Mouse (Mus musculus) kidney, adult 8-10 months (tissue): Measurements from ENCODE around the gene Tipin.

Source experiments
- DNase-seq, 2 experiments: peaks; one replicate each; pipeline ENCODE4 v3.0.0; 2022

Tipin gene

DNA sequence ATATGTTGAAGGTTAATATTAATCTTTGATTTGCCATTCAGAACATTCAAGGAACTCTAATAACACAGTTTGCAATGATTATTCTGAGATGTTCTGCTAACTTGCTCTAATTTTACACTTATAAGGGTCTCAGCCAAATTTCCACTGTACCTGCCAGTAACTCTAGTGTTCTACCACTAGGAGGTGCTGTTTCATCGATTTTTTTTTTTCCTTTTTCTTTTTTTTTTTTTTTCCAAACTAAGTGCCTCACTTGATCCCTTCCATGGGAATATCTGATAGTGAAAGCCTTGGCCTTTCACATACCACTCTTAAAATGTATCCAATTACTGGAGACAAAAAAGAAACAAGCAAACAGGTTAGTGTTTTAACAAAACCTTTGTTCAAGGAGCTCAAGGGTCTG is 66.0 kb downstream of the Tipin start:
- no peak for DNase-seq

DNA sequence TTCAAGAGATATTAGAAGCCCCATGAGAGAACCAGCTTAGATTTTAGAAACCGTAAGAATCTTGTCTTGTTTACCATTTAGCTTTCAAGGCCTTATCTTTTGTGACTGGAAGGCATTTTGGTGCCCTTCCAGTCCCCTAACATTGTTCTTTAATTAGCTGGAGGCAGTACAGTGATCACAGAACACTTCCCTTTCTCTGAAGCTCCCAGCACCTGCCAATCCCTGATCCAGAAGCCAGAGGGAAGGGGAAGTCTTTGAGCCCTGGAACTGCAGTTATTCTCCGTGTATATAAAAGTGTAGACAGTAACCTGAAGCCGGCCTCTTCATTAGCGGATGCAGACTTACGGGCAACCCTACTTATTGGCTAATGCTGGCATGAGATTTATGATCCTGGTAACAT is 68.1 kb downstream of the Tipin start:
- DNase-seq: no peak

DNA sequence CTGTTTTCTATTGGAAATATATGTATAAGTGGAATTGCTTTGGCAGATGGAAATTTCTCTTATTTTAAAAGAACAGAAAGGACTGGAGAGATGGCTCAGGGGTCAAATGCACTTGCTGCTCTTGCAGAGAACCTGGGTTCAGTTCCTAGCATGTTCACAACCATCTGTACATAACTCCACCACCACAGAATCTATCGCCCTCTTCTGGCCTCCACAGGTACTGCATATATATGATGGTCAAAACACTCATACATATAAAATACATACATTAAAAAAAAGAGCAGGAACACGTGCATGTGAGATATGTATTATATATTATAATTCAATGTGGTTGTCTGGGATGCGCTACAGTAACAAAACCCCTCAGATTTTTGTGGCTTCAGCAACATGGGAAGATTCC is 69.8 kb downstream of the Tipin start:
- no peak for DNase-seq
